Mouse (Mus musculus): ENCODE measurements at regions not wholly inside any gene's neighbourhood (a gene's known extent, or its start where the extent isn't known, plus 50 kb on each side); places are given as distances from the start of the nearest gene placed in this dataset.

GRCm38 (mm10) chr7:61939971-61940705, 406.2 kb upstream of the Ndn start:
- in situ Hi-C loops (cut with MboI, MseI) = no loop called here

- in situ Hi-C loops (cut with MboI, MseI) = no loop called here
Observed at GRCm38 (mm10) chr7:61982203-61982932, 364.0 kb upstream of the Ndn start.

GRCm38 (mm10) chr7:62026635-62027034, 319.7 kb upstream of the Ndn start:
- in situ Hi-C loops (cut with MboI, MseI) = no loop called here

- in situ Hi-C loops (cut with MboI, MseI) = loop anchor here (10.0 kb wide), 1 partner anchor 1481 kb away; no protein-coding TSS in a partner anchor
Observed at GRCm38 (mm10) chr7:62045743-62046451, 300.5 kb upstream of the Ndn start.

- in situ Hi-C loops (cut with MboI, MseI) = loop anchor here (10.0 kb wide), 1 partner anchor 1482 kb away; no protein-coding TSS in a partner anchor
Observed at GRCm38 (mm10) chr7:62046452-62046809, 299.9 kb upstream of the Ndn start.

GRCm38 (mm10) chr7:62078607-62079006, 267.8 kb upstream of the Ndn start:
- in situ Hi-C loops (cut with MboI, MseI) = loop anchor here (10.0 kb wide), 1 partner anchor 964 kb away; no protein-coding TSS in a partner anchor

- in situ Hi-C loops (cut with MboI, MseI) = no loop called here
Observed at GRCm38 (mm10) chr7:62085120-62085849, 261.1 kb upstream of the Ndn start.

Data from T-helper 2 cell (primary cell).